13 mouse cellular contexts compared by ENCODE assay signal in the genomic region with DNA sequence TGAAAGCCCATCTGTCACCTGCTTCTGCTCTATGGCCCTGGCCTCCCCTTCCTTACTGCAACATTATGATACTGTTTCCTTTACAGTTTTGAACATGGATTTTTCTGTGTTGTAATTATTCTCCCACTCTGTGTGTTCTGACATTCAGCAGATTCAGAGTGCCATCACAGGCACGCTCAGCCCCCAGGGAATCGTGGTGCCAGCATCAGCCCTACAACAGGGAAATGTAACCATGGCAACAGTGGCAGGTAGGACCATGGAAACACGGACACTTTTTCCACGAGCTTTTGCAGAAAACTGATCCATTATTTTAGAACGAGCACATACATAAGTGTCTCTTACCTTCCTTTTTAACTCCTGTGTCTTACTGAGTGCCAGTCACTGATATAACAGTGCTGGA. TPM values are rescaled to one million over a fixed set of nuclear protein-coding genes. Genes with fewer than 3 reads are reported as not detected.
DNase-seq lines count a peak whose midpoint lies in the region; ATAC-seq lines count a peak whose summit lies in the region.
"Had no signal": no experiment of that assay in that cellular context is flagged by ENCODE, and none has a peak within 500 bp of the region (broad histone marks: within the 10 kb centered on the region; RNA-seq: fewer than 3 reads in every experiment).

No protein-coding gene starts in this region.

- peaks cover 56% of the 10 kb centered on the region for H3K36me3 ChIP-seq in forebrain, embryonic 14.5 days (ENCODE audit: control insufficient read depth, insufficient read depth, low read length)
- peaks cover 11% of the 10 kb centered on the region for H3K36me3 ChIP-seq in midbrain, embryonic 16.5 days (ENCODE audit: control insufficient read depth, insufficient read depth, low read length)

- H3K27me3 ChIP-seq in forebrain, embryonic 14.5 days (replicated peaks; ENCODE audit: control insufficient read depth, insufficient read depth, low read length) = no peaks in the 10 kb centered on the region
- no peaks in the 10 kb centered on the region for H3K27me3 ChIP-seq in midbrain, embryonic 16.5 days (ENCODE audit: control insufficient read depth, insufficient read depth, low read depth, low read length)
- H3K27me3 ChIP-seq: heart, embryonic 12.5 days had no signal

- no peak overlapping the region for H3K4me2 ChIP-seq in forebrain, embryonic 14.5 days (ENCODE audit: low read length)
- H3K4me2 ChIP-seq in midbrain, embryonic 16.5 days (ENCODE audit: low read length) = peak overlapping the region; percentile 21; the same call in 1 of the 2 replicates
- H3K4me2 ChIP-seq: heart, embryonic 12.5 days had no signal

- 76% methylated on average over 5 of the region's 5 CpGs for WGBS in forebrain, embryonic 14.5 days
- 62% methylated on average over 5 of the region's 5 CpGs for whole genome bisulfite sequencing in midbrain, embryonic 16.5 days

- peak; percentile 41 for DNase-seq in layer of hippocampus, adult 11-12 months (ENCODE audit: low spot score)
- DNase-seq in layer of hippocampus, postnatal 36 days = no peak
- peak; percentile 24 to 27 for DNase-seq in B cell, adult 2 months
- DNase-seq in forebrain, embryonic 14.5 days (ENCODE audit: low spot score) = peak; percentile 40
- DNase-seq in thymus, postnatal 25 days = no peak
- DNase-seq in kidney, adult 11 months = no peak
- DNase-seq: adrenal gland, postnatal 25 days; cerebellum, adult 9-10 months; embryo, embryonic 11 days; gastrocnemius, postnatal 10 days; lung, postnatal 14 days had no signal

- H3K4me3 ChIP-seq in forebrain, embryonic 14.5 days (ENCODE audit: low read depth, low read length) = no peak overlapping the region
- no peak overlapping the region for H3K4me3 ChIP-seq in midbrain, embryonic 16.5 days (ENCODE audit: low read depth, low read length)
- H3K4me3 ChIP-seq: heart, embryonic 12.5 days had no signal

- no peaks in the 10 kb centered on the region for H3K9me3 ChIP-seq in forebrain, embryonic 14.5 days (replicated peaks; ENCODE audit: control insufficient read depth, low read length)
- no peaks in the 10 kb centered on the region for H3K9me3 ChIP-seq in midbrain, embryonic 16.5 days (replicated peaks; ENCODE audit: control insufficient read depth, low read length, poor library complexity, severe bottlenecking)
- H3K9me3 ChIP-seq: heart, embryonic 12.5 days had no signal

- ATAC-seq in forebrain, embryonic 14.5 days = no peak
- peak; percentile 73 for ATAC-seq in midbrain, embryonic 16.5 days

- H3K9ac ChIP-seq in forebrain, embryonic 14.5 days (ENCODE audit: low read length) = no peak overlapping the region
- no peak overlapping the region for H3K9ac ChIP-seq in midbrain, embryonic 16.5 days (ENCODE audit: low read depth, low read length)
- H3K9ac ChIP-seq: heart, embryonic 12.5 days had no signal

- peak overlapping the region; percentile 53; the same call in 1 of the 2 replicates for H3K27ac ChIP-seq in forebrain, embryonic 14.5 days (ENCODE audit: low read depth, low read length)
- peak overlapping the region; percentile 71 for H3K27ac ChIP-seq in midbrain, embryonic 16.5 days (ENCODE audit: low read length)

- no peaks in the 10 kb centered on the region for H3K4me1 ChIP-seq in forebrain, embryonic 14.5 days (ENCODE audit: control insufficient read depth, insufficient read depth, low read length)
- H3K4me1 ChIP-seq in midbrain, embryonic 16.5 days (ENCODE audit: control insufficient read depth, insufficient read depth, low read length) = no peaks in the 10 kb centered on the region

RNA-seq across cellular contexts. Expression of gene Pknox1, which starts 30.5 kb away (rescaled TPM):
- total RNA-seq in layer of hippocampus, postnatal 36 days (2021) = 10 to 100 TPM; 14.6 to 17.2 TPM
- 36.4 and 36.8 TPM in 2 replicates for polyA plus RNA-seq in forebrain, embryonic 14.5 days (2014; fragmentation: Nextera tagmentation; extraction: Ambion mirVana)
- polyA plus RNA-seq in midbrain, embryonic 16.5 days (2015; fragmentation: Nextera tagmentation; extraction: Ambion mirVana) = 18.8 and 25.0 TPM in 2 replicates

RNA-seq across cellular contexts. Expression of gene Cbs, which starts 42.0 kb away (rescaled TPM):
- total RNA-seq in layer of hippocampus, postnatal 36 days (2021) = 10 to 100 TPM; 61.0 to 66.6 TPM
- 5.6 and 6.1 TPM in 2 replicates for polyA plus RNA-seq in forebrain, embryonic 14.5 days (2014; fragmentation: Nextera tagmentation; extraction: Ambion mirVana)
- polyA plus RNA-seq in midbrain, embryonic 16.5 days (2015; fragmentation: Nextera tagmentation; extraction: Ambion mirVana) = 4.9 and 8.9 TPM in 2 replicates

Comparison
In these comparisons a context has a peak if more than half of its experiments do, and no peak if none do; other contexts are left out.
1. DNase-seq: peak in layer of hippocampus, adult 11-12 months (single experiment), B cell, adult 2 months (2 of 2) and forebrain, embryonic 14.5 days (single experiment); none in layer of hippocampus, postnatal 36 days (0 of 2), thymus, postnatal 25 days (single experiment) and kidney, adult 11 months (single experiment).